Mouse (Mus musculus) erythroblast, embryonic 14.5 days (primary cell): Measurements from ENCODE around the gene Serpina16.

ENCODE experiments used
- GATA1 ChIP-seq: IDR thresholded peaks from 2 replicates; pipeline ENCODE4 v1.6.1; 2012; ENCODE audit warnings: low read length, inconsistent platforms, mixed read lengths
- TAL1 ChIP-seq: IDR thresholded peaks from 3 replicates; pipeline ENCODE4 v1.6.1; 2012; ENCODE audit warnings: low read length, inconsistent platforms, mixed read lengths

DNA sequence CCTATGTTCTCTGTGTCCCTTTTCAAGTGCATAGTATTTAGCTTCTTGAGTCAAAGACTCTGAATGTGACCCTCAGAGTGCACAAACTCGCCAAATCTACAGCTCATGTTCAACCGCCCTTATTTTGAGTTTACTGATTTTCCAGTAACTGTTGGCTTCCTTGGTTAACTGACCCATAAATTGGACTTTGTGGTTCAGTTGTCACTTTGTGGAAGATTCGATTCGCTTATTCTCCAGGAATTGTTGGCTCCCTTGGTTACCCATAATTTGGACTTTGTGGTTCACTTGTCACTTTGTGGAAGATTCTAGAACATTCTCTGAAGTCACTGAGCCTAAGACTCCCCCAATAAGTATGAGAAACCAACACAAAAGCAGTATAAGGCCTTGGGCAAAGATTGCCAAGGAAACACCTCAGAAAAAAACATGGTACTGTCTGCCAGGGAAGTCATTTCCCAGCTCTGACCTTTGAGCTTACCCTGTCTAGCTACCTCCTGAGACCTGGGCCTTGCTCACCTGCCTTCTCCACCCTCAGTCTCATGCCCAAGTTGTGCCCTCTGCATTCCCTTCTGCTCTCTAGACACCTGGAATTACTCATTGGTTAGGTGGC is 24.3 kb upstream of the Serpina16 start:
- TF ChIP-seq GATA1 = no peak
- no peak for TF ChIP-seq TAL1
